Mouse (Mus musculus) kidney, postnatal 0 days (tissue): ENCODE measurements around the gene Hoxd10. TPM values are rescaled to one million over a fixed set of nuclear protein-coding genes. Genes with fewer than 3 reads are reported as not detected.

ENCODE experiments used
- ATAC-seq: fragments of 200-750 bp; cut with Nextera tagmentation; replicated peaks from 2 replicates; pipeline ENCODE4 v1.8.0; 2017; ENCODE audit warnings: low read depth, moderate number of reproducible peaks, moderate TSS enrichment, moderate library complexity; ENCODE audit not compliant: low FRiP score
- DNase-seq: peaks from one replicate; pipeline ENCODE4 v3.0.0-alpha.2; 2016; ENCODE audit warnings: low spot score
- H3K27ac ChIP-seq: fragments of 300-500 bp; sonication (generic); 2 replicates; pipeline ENCODE4 v1.5.1; 2014; ENCODE audit warnings: mild to moderate bottlenecking
- H3K27me3 ChIP-seq: fragments of 300-500 bp; sonication (generic); 2 replicates; pipeline ENCODE4 v1.6.1; 2014; ENCODE audit warnings: low read length, mixed read lengths; ENCODE audit not compliant: insufficient read depth
- H3K36me3 ChIP-seq: fragments of 300-500 bp; sonication (generic); 2 replicates; pipeline ENCODE4 v1.6.1; 2014; ENCODE audit warnings: low read length, mixed read lengths; ENCODE audit not compliant: insufficient read depth
- H3K4me1 ChIP-seq: fragments of 300-500 bp; sonication (generic); replicated peaks from 2 replicates; pipeline ENCODE4 v1.6.1; 2014; ENCODE audit warnings: antibody characterized with exemption, low read length, mixed read lengths; ENCODE audit not compliant: insufficient read depth
- H3K4me2 ChIP-seq: fragments of 300-500 bp; sonication (generic); 2 replicates; pipeline ENCODE4 v1.6.1; 2014; ENCODE audit warnings: mild to moderate bottlenecking, low read length, moderate library complexity, mixed read lengths
- H3K4me3 ChIP-seq: fragments of 300-500 bp; sonication (generic); replicated peaks from 2 replicates; pipeline ENCODE4 v1.5.1; 2014; ENCODE audit warnings: low read depth, low read length
- H3K9ac ChIP-seq: fragments of 300-500 bp; sonication (generic); 2 replicates; pipeline ENCODE4 v1.6.1; 2014; ENCODE audit warnings: low read depth, low read length
- H3K9me3 ChIP-seq: fragments of 300-500 bp; sonication (generic); replicated peaks from 2 replicates; pipeline ENCODE4 v1.6.1; 2016; ENCODE audit warnings: low read length, inconsistent platforms, mixed read lengths
- CTCF ChIP-seq: IDR thresholded peaks from 2 replicates; pipeline ENCODE4 v1.5.1; 2016; ENCODE audit warnings: antibody characterized with exemption, low read depth, mild to moderate bottlenecking, moderate library complexity
- WGBS: fragments of 180-500 bp; shearing (Covaris S2); extraction: QIAGEN DNeasy Blood & Tissue Kit; methylation state at CpG from one replicate; pipeline ENCODE4 v1.1.7; 2014; 5-methylcytosine and 5-hydroxymethylcytosine counted together
- polyA plus RNA-seq: library from polyadenylated mRNA; unstranded; fragments of >200 nt; fragmentation: Nextera tagmentation; extraction: Ambion mirVana; gene quantifications from 2 replicates; pipeline ENCODE4 v1.2.1, GENCODE M21; 2015

Gene Hoxd10
- polyA plus RNA-seq, 1 experiment from 2014 or later: 44.6 TPM

- DNase-seq (no peak), ATAC-seq (no peak)
- no peaks in the 10 kb centered on the region for H3K36me3 ChIP-seq
- H3K27me3 ChIP-seq: no peaks in the 10 kb centered on the region
- H3K4me2 ChIP-seq: peak overlapping the region; percentile 65
- H3K4me3 ChIP-seq: peak overlapping the region; percentile 22
- WGBS: 46% methylated on average over 8 of the region's 8 CpGs
- no peaks in the 10 kb centered on the region for H3K9me3 ChIP-seq
- TF ChIP-seq CTCF: no peak
- H3K27ac ChIP-seq: peak overlapping the region; percentile 63
- H3K9ac ChIP-seq: 0 out of 2 replicates have a peak overlapping the region, but pooled peaks have one; percentile 35
- peaks cover 50% of the 10 kb centered on the region for H3K4me1 ChIP-seq
Observed at GRCm38 (mm10) chr2:74722949-74723348, 31.2 kb downstream of the Hoxd10 start.

GRCm38 (mm10) chr2:74724244-74725015, 32.7 kb downstream of the Hoxd10 start:
- DNase-seq (no peak), ATAC-seq (no peak)
- H3K27ac ChIP-seq: peak overlapping the region; percentile 63
- H3K9ac ChIP-seq: peak overlapping the region; percentile 49; the same call in 1 of the 2 replicates
- H3K4me2 ChIP-seq: peak overlapping the region; percentile 65
- TF ChIP-seq CTCF: no peak
- 0 out of 2 replicates have a peak, but pooled peaks cover 4% of the 10 kb centered on the region for H3K36me3 ChIP-seq
- H3K9me3 ChIP-seq: no peaks in the 10 kb centered on the region
- H3K4me1 ChIP-seq: peaks cover 46% of the 10 kb centered on the region
- no peaks in the 10 kb centered on the region for H3K27me3 ChIP-seq
- 54% methylated on average over 7 of the region's 7 CpGs for WGBS
- peak overlapping the region; percentile 22; the same call in 1 of the 2 replicates for H3K4me3 ChIP-seq

- H3K36me3 ChIP-seq: 0 out of 2 replicates have a peak, but pooled peaks cover 4% of the 10 kb centered on the region
- no peak overlapping the region for H3K27ac ChIP-seq
- peaks cover 42% of the 10 kb centered on the region for H3K4me1 ChIP-seq
- H3K9me3 ChIP-seq: no peaks in the 10 kb centered on the region
- ATAC-seq: no peak
- no peak for TF ChIP-seq CTCF
- 62% methylated on average over 17 of the region's 17 CpGs for WGBS
- H3K9ac ChIP-seq: 0 out of 2 replicates have a peak overlapping the region, but pooled peaks have one; percentile 27
- no peak for DNase-seq
- no peaks in the 10 kb centered on the region for H3K27me3 ChIP-seq
- peak overlapping the region; percentile 65 for H3K4me2 ChIP-seq
- H3K4me3 ChIP-seq: peak overlapping the region; percentile 9; the same call in 1 of the 2 replicates
Observed at GRCm38 (mm10) chr2:74725171-74725570, 33.4 kb downstream of the Hoxd10 start.

GRCm38 (mm10) chr2:74726551-74726950, 34.8 kb downstream of the Hoxd10 start, which contains the start of gene Gm28230:
Gene Gm28230, plus strand, starts transcription at chr2:74726728.
- WGBS: 61% methylated on average over 5 of the region's 5 CpGs
- Histone ChIP-seq H3K9me3 (no peaks in the 10 kb centered on the region), H3K4me2 (peak within 1 kb of the TSS; percentile 65), H3K4me3 (peak within 1 kb of the TSS; percentile 30), H3K9ac (peak within 1 kb of the TSS; percentile 59), H3K36me3 (0 out of 2 replicates have a peak, but pooled peaks cover 4% of the 10 kb centered on the region), H3K27me3 (no peaks in the 10 kb centered on the region), H3K4me1 (peaks cover 33% of the 10 kb centered on the region), H3K27ac (peak within 1 kb of the TSS; percentile 76)
- no peak for DNase-seq
- TF ChIP-seq CTCF: no peak
- ATAC-seq: no peak

- TF ChIP-seq CTCF: no peak
- peak overlapping the region; percentile 59 for H3K9ac ChIP-seq
- WGBS: 18% methylated on average over 43 of the region's 43 CpGs
- H3K9me3 ChIP-seq: no peaks in the 10 kb centered on the region
- ATAC-seq (peak; percentile 38), DNase-seq (no peak)
- 0 out of 2 replicates have a peak, but pooled peaks cover 4% of the 10 kb centered on the region for H3K36me3 ChIP-seq
- peaks cover 36% of the 10 kb centered on the region for H3K4me1 ChIP-seq
- peak overlapping the region; percentile 76 for H3K27ac ChIP-seq
- H3K27me3 ChIP-seq: no peaks in the 10 kb centered on the region
- H3K4me2 ChIP-seq: peak overlapping the region; percentile 65
- peak overlapping the region; percentile 30 for H3K4me3 ChIP-seq
Observed at GRCm38 (mm10) chr2:74726973-74727639, 35.4 kb downstream of the Hoxd10 start.

- ATAC-seq: peak; percentile 63
Observed at GRCm38 (mm10) chr2:74727640-74728302, 36.0 kb downstream of the Hoxd10 start.

More at GRCm38 (mm10) chr2:74727640-74728302, 36.0 kb downstream of the Hoxd10 start:
- Histone ChIP-seq H3K9me3 (no peaks in the 10 kb centered on the region), H3K36me3 (0 out of 2 replicates have a peak, but pooled peaks cover 4% of the 10 kb centered on the region), H3K27ac (peak overlapping the region; percentile 76), H3K27me3 (no peaks in the 10 kb centered on the region), H3K4me1 (peaks cover 40% of the 10 kb centered on the region), H3K9ac (peak overlapping the region; percentile 59), H3K4me3 (peak overlapping the region; percentile 30), H3K4me2 (peak overlapping the region; percentile 65)
- 16% methylated on average over 25 of the region's 25 CpGs for WGBS
- TF ChIP-seq CTCF: no peak
- no peak for DNase-seq
